Mouse (Mus musculus): ENCODE results near the gene Vwa3a. TPM values are rescaled to one million over a fixed set of nuclear protein-coding genes. Genes with fewer than 3 reads are reported as not detected.

Gene Vwa3a
- polyA plus RNA-seq (2015; fragmentation: Nextera tagmentation; extraction: Ambion mirVana), result 0.21 and 0.29 TPM in 2 replicates

GRCm38 (mm10) chr7:120739018-120739417 lies at the start of gene Vwa3a:
Gene Vwa3a (plus strand): TSS chr7:120739318.
- ATAC-seq (ENCODE audit: low FRiP score, low TSS enrichment) (no peak), DNase-seq (ENCODE audit: low spot score) (no peak)
- H3K4me1 ChIP-seq (replicated peaks; ENCODE audit: control insufficient read depth, insufficient read depth), result no peaks in the 10 kb centered on the region
- H3K9ac ChIP-seq (ENCODE audit: low read length), result no peak within 1 kb of the TSS
- WGBS, result 79% methylated on average over 6 of the region's 6 CpGs
- no peaks in the 10 kb centered on the region for H3K9me3 ChIP-seq (ENCODE audit: control insufficient read depth, low read length)
- no peak within 1 kb of the TSS for H3K4me3 ChIP-seq (ENCODE audit: low read depth, low read length)
- no peak within 1 kb of the TSS for H3K4me2 ChIP-seq (replicated peaks; ENCODE audit: low read depth)
- TF ChIP-seq EP300 (optimal IDR thresholded peaks at IDR 0.05), result no peak
- no peak for TF ChIP-seq CTCF (IDR thresholded peaks at IDR 0.05; ENCODE audit: low read depth)
- no peaks in the 10 kb centered on the region for H3K27me3 ChIP-seq (ENCODE audit: control insufficient read depth, insufficient read depth, low read length)
- no peak within 1 kb of the TSS for H3K27ac ChIP-seq (replicated peaks)
- H3K36me3 ChIP-seq (ENCODE audit: control insufficient read depth, insufficient read depth, low read length), result no peaks in the 10 kb centered on the region

GRCm38 (mm10) chr7:120690634-120691033 lies 48.5 kb upstream of the Vwa3a start:
- WGBS, result 76% methylated on average over 4 of the region's 4 CpGs
- H3K4me1 ChIP-seq (replicated peaks; ENCODE audit: control insufficient read depth, insufficient read depth), result no peaks in the 10 kb centered on the region
- H3K27ac ChIP-seq (replicated peaks), result no peak overlapping the region
- no peaks in the 10 kb centered on the region for H3K9me3 ChIP-seq (ENCODE audit: control insufficient read depth, low read length)
- H3K27me3 ChIP-seq (ENCODE audit: control insufficient read depth, insufficient read depth, low read length), result no peaks in the 10 kb centered on the region
- no peak overlapping the region for H3K4me2 ChIP-seq (replicated peaks; ENCODE audit: low read depth)
- no peak overlapping the region for H3K4me3 ChIP-seq (ENCODE audit: low read depth, low read length)
- H3K9ac ChIP-seq (ENCODE audit: low read length), result no peak overlapping the region
- TF ChIP-seq EP300 (optimal IDR thresholded peaks at IDR 0.05) (no peak), CTCF (IDR thresholded peaks at IDR 0.05; ENCODE audit: low read depth) (peak; percentile 48)
- no peaks in the 10 kb centered on the region for H3K36me3 ChIP-seq (ENCODE audit: control insufficient read depth, insufficient read depth, low read length)
- DNase-seq (ENCODE audit: low spot score) (no peak), ATAC-seq (ENCODE audit: low FRiP score, low TSS enrichment) (no peak)

- H3K4me2 ChIP-seq (replicated peaks; ENCODE audit: low read depth), result no peak overlapping the region
- H3K4me1 ChIP-seq (replicated peaks; ENCODE audit: control insufficient read depth, insufficient read depth), result no peaks in the 10 kb centered on the region
- H3K4me3 ChIP-seq (ENCODE audit: low read depth, low read length), result no peak overlapping the region
- no peak overlapping the region for H3K9ac ChIP-seq (ENCODE audit: low read length)
- no peaks in the 10 kb centered on the region for H3K9me3 ChIP-seq (ENCODE audit: control insufficient read depth, low read length)
- 95% methylated on average over 5 of the region's 5 CpGs for WGBS
- no peak for ATAC-seq (ENCODE audit: low FRiP score, low TSS enrichment)
- H3K27me3 ChIP-seq (ENCODE audit: control insufficient read depth, insufficient read depth, low read length), result no peaks in the 10 kb centered on the region
- H3K27ac ChIP-seq (replicated peaks), result no peak overlapping the region
- no peak for DNase-seq (ENCODE audit: low spot score)
- no peaks in the 10 kb centered on the region for H3K36me3 ChIP-seq (ENCODE audit: control insufficient read depth, insufficient read depth, low read length)
- TF ChIP-seq EP300 (optimal IDR thresholded peaks at IDR 0.05) (no peak), CTCF (IDR thresholded peaks at IDR 0.05; ENCODE audit: low read depth) (no peak)
Observed at GRCm38 (mm10) chr7:120693831-120694375, 45.2 kb upstream of the Vwa3a start.

GRCm38 (mm10) chr7:120695196-120695595 lies 43.9 kb upstream of the Vwa3a start:
- no peak for ATAC-seq (ENCODE audit: low FRiP score, low TSS enrichment)
- Histone ChIP-seq H3K4me1 (replicated peaks; ENCODE audit: control insufficient read depth, insufficient read depth) (no peaks in the 10 kb centered on the region), H3K4me2 (replicated peaks; ENCODE audit: low read depth) (no peak overlapping the region), H3K27me3 (ENCODE audit: control insufficient read depth, insufficient read depth, low read length) (no peaks in the 10 kb centered on the region), H3K36me3 (ENCODE audit: control insufficient read depth, insufficient read depth, low read length) (no peaks in the 10 kb centered on the region), H3K9me3 (ENCODE audit: control insufficient read depth, low read length) (no peaks in the 10 kb centered on the region), H3K4me3 (ENCODE audit: low read depth, low read length) (no peak overlapping the region), H3K27ac (replicated peaks) (no peak overlapping the region), H3K9ac (ENCODE audit: low read length) (no peak overlapping the region)
- WGBS, result 26% methylated on average over 6 of the region's 6 CpGs
- no peak for TF ChIP-seq EP300 (optimal IDR thresholded peaks at IDR 0.05)
- TF ChIP-seq CTCF (IDR thresholded peaks at IDR 0.05; ENCODE audit: low read depth), result no peak
- DNase-seq (ENCODE audit: low spot score), result no peak

GRCm38 (mm10) chr7:120695641-120696040 lies 43.5 kb upstream of the Vwa3a start:
- 86% methylated on average over 1 of the region's 1 CpGs for WGBS
- Histone ChIP-seq H3K9ac (ENCODE audit: low read length) (no peak overlapping the region), H3K4me1 (replicated peaks; ENCODE audit: control insufficient read depth, insufficient read depth) (no peaks in the 10 kb centered on the region), H3K27me3 (ENCODE audit: control insufficient read depth, insufficient read depth, low read length) (no peaks in the 10 kb centered on the region), H3K9me3 (ENCODE audit: control insufficient read depth, low read length) (no peaks in the 10 kb centered on the region), H3K4me3 (ENCODE audit: low read depth, low read length) (no peak overlapping the region), H3K36me3 (ENCODE audit: control insufficient read depth, insufficient read depth, low read length) (no peaks in the 10 kb centered on the region), H3K27ac (replicated peaks) (no peak overlapping the region), H3K4me2 (replicated peaks; ENCODE audit: low read depth) (no peak overlapping the region)
- ATAC-seq (ENCODE audit: low FRiP score, low TSS enrichment), result no peak
- DNase-seq (ENCODE audit: low spot score), result no peak
- no peak for TF ChIP-seq EP300 (optimal IDR thresholded peaks at IDR 0.05)
- TF ChIP-seq CTCF (IDR thresholded peaks at IDR 0.05; ENCODE audit: low read depth), result no peak

GRCm38 (mm10) chr7:120696331-120696730 lies 42.8 kb upstream of the Vwa3a start:
- Histone ChIP-seq H3K4me1 (replicated peaks; ENCODE audit: control insufficient read depth, insufficient read depth) (no peaks in the 10 kb centered on the region), H3K4me3 (ENCODE audit: low read depth, low read length) (no peak overlapping the region), H3K27ac (replicated peaks) (no peak overlapping the region), H3K27me3 (ENCODE audit: control insufficient read depth, insufficient read depth, low read length) (no peaks in the 10 kb centered on the region), H3K36me3 (ENCODE audit: control insufficient read depth, insufficient read depth, low read length) (no peaks in the 10 kb centered on the region), H3K9me3 (ENCODE audit: control insufficient read depth, low read length) (no peaks in the 10 kb centered on the region), H3K9ac (ENCODE audit: low read length) (no peak overlapping the region), H3K4me2 (replicated peaks; ENCODE audit: low read depth) (no peak overlapping the region)
- DNase-seq (ENCODE audit: low spot score) (no peak), ATAC-seq (ENCODE audit: low FRiP score, low TSS enrichment) (no peak)
- TF ChIP-seq CTCF (IDR thresholded peaks at IDR 0.05; ENCODE audit: low read depth), result no peak
- no peak for TF ChIP-seq EP300 (optimal IDR thresholded peaks at IDR 0.05)
- 91% methylated on average over 2 of the region's 2 CpGs for WGBS

All from stomach, postnatal 0 days (tissue).